Mouse (Mus musculus) heart, postnatal 0 days (tissue): Measurements from ENCODE around the gene Klrb1. TPM values are rescaled to one million over a fixed set of nuclear protein-coding genes. Genes with fewer than 3 reads are reported as not detected.
"Not testable (repeated sequence)": the region's sequence is repeated elsewhere in the genome, so short reads cannot be mapped to it uniquely, and the experiment has no call there.

ENCODE experiments used
- ATAC-seq: fragments of 200-750 bp; cut with Nextera tagmentation; 2 replicates; pipeline ENCODE4 v1.8.0; 2017; ENCODE audit warnings: low read depth, moderate number of reproducible peaks, moderate library complexity; ENCODE audit not compliant: insufficient read depth
- DNase-seq: peaks from one replicate; pipeline ENCODE4 v3.0.0-alpha.2; 2016; ENCODE audit warnings: low spot score
- H3K27ac ChIP-seq: fragments of 300-500 bp; sonication (generic); 2 replicates; pipeline ENCODE4 v1.5.1; 2014; ENCODE audit warnings: low read depth, mild to moderate bottlenecking
- H3K27me3 ChIP-seq: fragments of 300-500 bp; sonication (generic); 2 replicates; pipeline ENCODE4 v1.6.1; 2014; ENCODE audit warnings: low read length, mixed read lengths; ENCODE audit not compliant: control insufficient read depth, insufficient read depth
- H3K36me3 ChIP-seq: fragments of 300-500 bp; sonication (generic); replicated peaks from 2 replicates; pipeline ENCODE4 v1.6.1; 2014; ENCODE audit warnings: low read length, mixed read lengths; ENCODE audit not compliant: control insufficient read depth, insufficient read depth
- H3K4me1 ChIP-seq: fragments of 300-500 bp; sonication (generic); 2 replicates; pipeline ENCODE4 v1.6.1; 2014; ENCODE audit warnings: antibody characterized with exemption; ENCODE audit not compliant: control insufficient read depth, insufficient read depth
- H3K4me2 ChIP-seq: fragments of 300-500 bp; sonication (generic); 2 replicates; pipeline ENCODE4 v1.6.1; 2014; ENCODE audit warnings: low read depth, mild to moderate bottlenecking, low read length, moderate library complexity
- H3K4me3 ChIP-seq: fragments of 300-500 bp; sonication (generic); 2 replicates; pipeline ENCODE4 v1.5.1; 2014; ENCODE audit warnings: low read depth, low read length
- H3K9ac ChIP-seq: fragments of 300-500 bp; sonication (generic); replicated peaks from 2 replicates; pipeline ENCODE4 v1.6.1; 2014; ENCODE audit warnings: low read depth, low read length, mixed read lengths
- H3K9me3 ChIP-seq: fragments of 300-500 bp; sonication (generic); replicated peaks from 2 replicates; pipeline ENCODE4 v1.6.1; 2016; ENCODE audit warnings: low read length; ENCODE audit not compliant: control insufficient read depth
- CTCF ChIP-seq: IDR thresholded peaks from 2 replicates; pipeline ENCODE4 v1.5.1; 2016; ENCODE audit warnings: antibody characterized with exemption, control low read depth, low read depth
- EP300 ChIP-seq: IDR thresholded peaks from 2 replicates; pipeline ENCODE4 v1.6.1; 2016; ENCODE audit warnings: antibody characterized with exemption, low read depth
- WGBS: fragments of 180-500 bp; shearing (Covaris S2); extraction: QIAGEN DNeasy Blood & Tissue Kit; methylation state at CpG from one replicate; pipeline ENCODE4 v1.1.7; 2014; 5-methylcytosine and 5-hydroxymethylcytosine counted together
- polyA plus RNA-seq: library from polyadenylated mRNA; unstranded; fragments of >200 nt; fragmentation: Nextera tagmentation; extraction: Ambion mirVana; gene quantifications from 2 replicates; pipeline ENCODE4 v1.2.1, GENCODE M21; 2015
- total RNA-seq: library from RNA; depleted of rRNA; stranded (reverse); fragments of >200 nt; gene quantifications from 2 replicates; pipeline ENCODE4 v1.2.3, GENCODE M21; 2014; ENCODE audit warnings: low replicate concordance

Klrb1 gene
- total and polyA plus RNA-seq, 2 experiments from 2014 or later: not detected

DNA sequence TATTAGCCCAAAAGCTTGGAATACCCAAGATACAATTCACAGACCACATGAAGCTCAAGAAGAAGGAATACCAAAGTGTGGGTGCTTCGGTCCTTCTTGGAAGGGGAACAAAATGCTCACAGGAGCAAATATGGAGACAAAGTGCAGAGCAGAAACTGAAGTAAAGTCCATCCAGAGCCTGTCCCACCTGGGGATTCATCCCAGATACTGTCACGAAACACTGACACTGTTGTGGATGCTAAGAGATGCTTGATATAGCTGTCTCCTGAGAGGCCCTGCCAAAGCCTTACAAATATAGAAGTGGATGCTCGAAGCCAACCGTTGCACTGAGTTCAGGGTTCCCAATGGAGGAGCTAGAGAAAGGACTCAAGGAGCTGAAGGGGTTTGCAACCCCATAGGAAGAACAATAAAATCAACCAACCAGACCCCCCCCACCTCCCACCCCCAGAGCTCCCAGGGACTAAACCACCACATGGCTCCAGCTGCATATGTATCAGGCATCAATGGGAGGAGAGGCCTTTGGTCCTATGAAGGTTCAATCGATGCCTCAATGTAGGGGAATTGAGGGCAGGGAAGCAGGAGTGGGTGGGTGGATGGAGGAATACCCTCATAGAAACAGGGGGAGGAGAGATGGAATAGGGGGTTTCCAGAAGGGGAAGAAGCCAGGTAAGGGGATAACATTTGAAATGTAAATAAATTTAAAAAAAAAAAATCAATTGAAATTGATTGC is 36.5 kb upstream of the Klrb1 start:
- ATAC-seq: no peak
- TF ChIP-seq CTCF (no peak), EP300 (no peak)

DNA sequence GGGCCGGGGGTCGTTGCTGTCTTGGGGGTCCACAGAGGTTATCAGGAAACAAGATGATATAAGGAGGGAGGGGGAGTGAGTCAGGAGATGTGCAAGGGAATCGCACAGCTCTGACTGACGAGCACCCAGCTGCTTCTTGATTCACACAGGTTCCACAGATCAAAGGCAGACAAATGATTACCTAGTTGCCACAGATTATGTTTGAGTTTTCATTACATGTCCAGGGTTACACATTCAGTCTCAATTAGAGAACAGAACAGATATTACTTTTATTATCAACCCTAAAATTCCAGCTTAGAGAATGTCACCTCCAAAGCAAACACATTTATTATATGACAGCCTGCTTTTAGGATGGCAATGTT is 32.5 kb upstream of the Klrb1 start:
- not testable (repeated sequence) for H3K27ac ChIP-seq, H3K4me3 ChIP-seq, H3K9me3 ChIP-seq, H3K9ac ChIP-seq, H3K36me3 ChIP-seq, H3K4me1 ChIP-seq, ATAC-seq, DNase-seq, H3K27me3 ChIP-seq, H3K4me2 ChIP-seq
- 35% methylated on average over 4 of the region's 4 CpGs for WGBS

More for the DNA sequence above, 36.5 kb upstream of the Klrb1 start:
- H3K4me3 ChIP-seq: peak overlapping the region; percentile 67; the same call in 1 of the 2 replicates
- H3K27ac ChIP-seq: no peak overlapping the region
- no peaks in the 10 kb centered on the region for H3K9me3 ChIP-seq
- no peak for DNase-seq
- whole genome bisulfite sequencing: 77% methylated on average over 5 of the region's 5 CpGs
- H3K4me1 ChIP-seq: no peaks in the 10 kb centered on the region
- no peaks in the 10 kb centered on the region for H3K36me3 ChIP-seq
- no peak overlapping the region for H3K4me2 ChIP-seq
- no peaks in the 10 kb centered on the region for H3K27me3 ChIP-seq
- H3K9ac ChIP-seq: no peak overlapping the region

DNA sequence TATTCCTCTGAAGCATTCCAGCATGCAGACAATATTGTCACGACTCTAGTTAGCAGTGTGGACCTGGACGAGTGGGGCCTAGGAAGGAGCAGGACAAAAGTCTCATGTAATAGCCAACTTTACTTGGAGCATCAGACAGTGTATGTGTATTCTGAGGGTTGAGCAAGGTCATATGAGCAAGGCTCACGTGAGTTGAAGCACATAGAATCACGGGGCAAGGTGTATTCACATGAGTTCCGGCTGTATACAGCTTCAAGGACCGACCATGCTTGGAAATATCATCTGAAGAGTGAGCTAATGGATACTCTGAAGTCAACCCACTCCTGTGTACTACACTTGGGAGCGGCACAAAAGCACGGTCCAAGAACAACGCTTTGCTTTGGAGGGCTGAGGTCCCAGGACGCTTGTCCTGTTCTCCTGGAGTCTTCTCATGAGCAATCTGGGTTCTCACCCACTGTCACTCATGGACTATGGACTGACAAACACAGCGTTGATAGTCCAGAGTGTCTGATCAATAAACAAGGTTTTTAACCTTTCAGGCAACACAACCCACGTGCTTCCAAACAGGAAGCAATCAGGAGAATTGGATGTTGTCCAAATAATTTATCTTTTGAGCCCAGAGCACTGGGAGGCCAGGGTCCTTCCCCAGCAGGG is 32.0 kb upstream of the Klrb1 start:
- H3K36me3 ChIP-seq, H3K9me3 ChIP-seq, H3K4me3 ChIP-seq, H3K27me3 ChIP-seq, H3K4me1 ChIP-seq, H3K9ac ChIP-seq, DNase-seq: not testable (repeated sequence)
- 0 out of 2 replicates have a peak, but pooled peaks have one; percentile 6 for ATAC-seq
- 70% methylated on average over 12 of the region's 12 CpGs for WGBS
- Histone ChIP-seq H3K4me2 (peak overlapping the region; percentile 28; the same call in 1 of the 2 replicates), H3K27ac (peak overlapping the region; percentile 63; the same call in 1 of the 2 replicates)

DNA sequence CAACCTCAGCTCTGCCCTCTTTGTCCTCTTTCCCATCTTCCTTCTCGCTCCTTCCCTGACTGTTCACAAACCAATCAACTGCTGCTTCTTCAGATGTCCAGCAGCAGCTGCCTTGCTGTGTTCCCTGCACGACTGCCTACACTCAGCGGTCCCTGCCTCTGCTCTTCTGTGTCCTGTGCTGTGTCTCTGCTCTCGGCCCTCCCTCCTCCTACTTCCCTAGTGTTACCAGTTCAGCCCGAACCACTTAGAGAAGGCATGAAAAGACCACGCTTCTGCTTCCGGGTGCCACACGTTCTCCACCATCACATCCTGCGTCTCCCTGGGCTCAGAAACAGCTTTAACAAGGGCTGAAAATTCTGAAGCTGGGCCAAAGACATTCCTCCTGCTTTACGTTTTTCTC is 31.4 kb upstream of the Klrb1 start:
- H3K27me3 ChIP-seq, H3K9me3 ChIP-seq, H3K36me3 ChIP-seq, DNase-seq, H3K9ac ChIP-seq, H3K4me1 ChIP-seq, H3K4me3 ChIP-seq: not testable (repeated sequence)
- Histone ChIP-seq H3K4me2 (peak overlapping the region; percentile 28; the same call in 1 of the 2 replicates), H3K27ac (peak overlapping the region; percentile 63)
- ATAC-seq: peak; percentile 62
- 26% methylated on average over 9 of the region's 10 CpGs for WGBS

DNA sequence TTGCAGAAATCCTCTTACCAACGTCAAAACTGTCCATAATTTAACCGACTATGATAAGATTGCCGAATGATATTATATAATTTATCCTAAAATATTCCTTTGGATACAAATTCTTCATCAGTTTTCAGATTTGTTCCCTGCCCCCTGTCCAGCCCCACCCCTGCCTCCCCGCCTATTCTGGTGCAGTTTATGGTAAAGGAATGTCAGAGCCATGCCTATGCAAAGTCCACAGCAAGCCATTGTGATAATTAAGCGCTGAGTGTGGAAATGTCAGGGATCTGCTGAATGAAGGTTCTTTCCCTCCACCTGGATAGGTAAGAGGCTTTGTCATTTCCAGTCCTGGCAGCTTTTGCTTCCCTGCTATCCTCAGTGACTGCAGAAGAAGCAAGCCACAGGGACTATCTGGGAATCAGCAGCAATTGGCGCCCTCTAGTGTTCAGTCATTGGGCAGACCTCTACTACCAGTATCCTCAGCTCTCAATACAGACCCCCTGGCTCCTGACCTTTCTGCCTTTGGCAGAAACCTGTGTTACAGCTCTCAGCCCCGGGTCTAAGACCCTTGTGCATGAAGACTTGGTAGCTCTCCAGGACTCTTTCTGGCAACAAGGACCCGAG is 30.9 kb upstream of the Klrb1 start:
- H3K4me1 ChIP-seq, H3K4me3 ChIP-seq, H3K9me3 ChIP-seq, H3K9ac ChIP-seq, H3K27me3 ChIP-seq, H3K36me3 ChIP-seq: not testable (repeated sequence)
- DNase-seq (peak; percentile 59), ATAC-seq (peak; percentile 93)
- Histone ChIP-seq H3K27ac (peak overlapping the region; percentile 63; the same call in 1 of the 2 replicates), H3K4me2 (peak overlapping the region; percentile 28; the same call in 1 of the 2 replicates)
- peak; percentile 63 for TF ChIP-seq CTCF
- 36% methylated on average over 7 of the region's 8 CpGs for WGBS

DNA sequence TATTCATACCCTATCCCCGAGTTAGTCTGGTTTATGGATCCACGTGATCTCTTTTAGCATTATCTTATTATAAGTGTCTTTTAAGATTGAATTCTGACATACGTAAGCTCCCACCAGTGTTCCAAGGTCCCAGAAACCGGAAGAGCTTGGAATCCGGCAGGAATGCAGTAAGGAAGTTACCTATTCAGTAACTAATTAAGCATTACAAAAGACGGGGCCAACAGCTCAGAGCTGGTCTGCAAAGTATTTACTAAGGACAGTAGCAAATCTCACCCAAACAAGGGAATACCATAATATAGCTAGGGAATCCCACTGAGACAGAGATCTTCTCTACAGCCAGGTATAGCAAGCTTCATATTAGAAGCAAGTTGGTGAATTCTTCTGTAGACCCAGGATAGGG is 24.1 kb upstream of the Klrb1 start:
- not testable (repeated sequence) for DNase-seq, H3K9me3 ChIP-seq, H3K4me1 ChIP-seq, ATAC-seq, H3K27me3 ChIP-seq, H3K4me2 ChIP-seq, H3K4me3 ChIP-seq, H3K9ac ChIP-seq, H3K27ac ChIP-seq, H3K36me3 ChIP-seq
- 73% methylated on average over 6 of the region's 6 CpGs for WGBS
